ENCODE assay signal across 18 mouse cellular contexts in genomic region chr5:65479681-65480445, GRCm38 (mm10). TPM values are rescaled to one million over a fixed set of nuclear protein-coding genes. Genes with fewer than 3 reads are reported as not detected.
DNase-seq lines count a peak whose midpoint lies in the region; ATAC-seq and TF ChIP-seq lines count a peak whose summit lies in the region.
"Had no signal": no experiment of that assay in that cellular context is flagged by ENCODE, and none has a peak within 500 bp of the region (broad histone marks: within the 10 kb centered on the region; RNA-seq: fewer than 3 reads in every experiment).

No protein-coding gene starts in this region.

- 87% methylated on average over 9 of the region's 9 CpGs for WGBS in heart, embryonic 14.5 days
- WGBS in lung, embryonic 16.5 days: 61% methylated on average over 9 of the region's 9 CpGs
- 72% methylated on average over 9 of the region's 9 CpGs for WGBS in intestine, embryonic 16.5 days
- 69% methylated on average over 9 of the region's 9 CpGs for WGBS in stomach, embryonic 14.5 days
- WGBS in thymus, adult 2 months: 94% methylated on average over 9 of the region's 9 CpGs
- 94% methylated on average over 9 of the region's 9 CpGs for WGBS in hindbrain, postnatal 0 days

- TF ChIP-seq CTCF in thymus, adult 2 months (IDR thresholded peaks at IDR 0.05; ENCODE audit: borderline replicate concordance, control insufficient read depth, extremely low read depth, insufficient read depth, low read length, poor library complexity): no peak
- no peak for TF ChIP-seq CTCF in hindbrain, postnatal 0 days (IDR thresholded peaks at IDR 0.05; ENCODE audit: low read depth)

- no peak overlapping the region for H3K4me2 ChIP-seq in heart, embryonic 14.5 days (ENCODE audit: low read length)
- no peak overlapping the region for H3K4me2 ChIP-seq in lung, embryonic 16.5 days (ENCODE audit: low read depth, low read length)
- 0 out of 2 replicates have a peak overlapping the region, but pooled peaks have one; percentile 12 for H3K4me2 ChIP-seq in intestine, embryonic 16.5 days (ENCODE audit: low read depth, low read length)
- no peak overlapping the region for H3K4me2 ChIP-seq in stomach, embryonic 14.5 days (replicated peaks; ENCODE audit: low read depth, low read length)
- H3K4me2 ChIP-seq in hindbrain, postnatal 0 days (ENCODE audit: low read depth, low read length): no peak overlapping the region
- H3K4me2 ChIP-seq: embryonic facial prominence, embryonic 12.5 days; forebrain, embryonic 13.5 days; limb, embryonic 13.5 days; midbrain, embryonic 13.5 days had no signal

- no peak for ATAC-seq in heart, embryonic 14.5 days (ENCODE audit: insufficient number of reproducible peaks, insufficient read depth, low FRiP score, low read depth)
- ATAC-seq in lung, embryonic 16.5 days (ENCODE audit: low read depth): peak; percentile 70
- ATAC-seq in intestine, embryonic 16.5 days: peak; percentile 81
- peak; percentile 80 for ATAC-seq in stomach, embryonic 14.5 days (ENCODE audit: insufficient number of reproducible peaks, insufficient read depth, low FRiP score, low read depth)
- no peak for ATAC-seq in hindbrain, postnatal 0 days
- ATAC-seq: activated CD4-positive, CD25-positive, alpha-beta regulatory T cell, adult 4 months; forebrain, embryonic 13.5 days; midbrain, embryonic 13.5 days had no signal

- peak overlapping the region; percentile 85 to 88 for H3K27ac ChIP-seq in heart, embryonic 14.5 days (replicated peaks in 1 of 2; ENCODE audit: control insufficient read depth in 1 of 2, insufficient read depth in 1 of 2, low read depth in 2 of 2, low read length in 2 of 2)
- H3K27ac ChIP-seq in lung, embryonic 16.5 days (ENCODE audit: low read length): peak overlapping the region; percentile 59
- peak overlapping the region; percentile 72 for H3K27ac ChIP-seq in intestine, embryonic 16.5 days (ENCODE audit: low read length)
- H3K27ac ChIP-seq in stomach, embryonic 14.5 days (ENCODE audit: low read length): peak overlapping the region; percentile 36; the same call in 1 of the 2 replicates
- no peak overlapping the region for H3K27ac ChIP-seq in thymus, adult 2 months (ENCODE audit: control insufficient read depth, insufficient read depth, low read length)
- no peak overlapping the region for H3K27ac ChIP-seq in hindbrain, postnatal 0 days
- H3K27ac ChIP-seq: embryonic facial prominence, embryonic 12.5 days; forebrain, embryonic 13.5 days; limb, embryonic 13.5 days; midbrain, embryonic 13.5 days had no signal

- H3K4me1 ChIP-seq in heart, embryonic 14.5 days (ENCODE audit: control insufficient read depth in 2 of 2, insufficient read depth in 2 of 2, low read length in 2 of 2): peaks cover 7 to 15% of the 10 kb centered on the region in 2 experiments
- peaks cover 6% of the 10 kb centered on the region for H3K4me1 ChIP-seq in lung, embryonic 16.5 days (replicated peaks; ENCODE audit: control insufficient read depth, insufficient read depth, low read length)
- peaks cover 9% of the 10 kb centered on the region for H3K4me1 ChIP-seq in intestine, embryonic 16.5 days (ENCODE audit: control insufficient read depth, insufficient read depth, low read length)
- H3K4me1 ChIP-seq in stomach, embryonic 14.5 days (ENCODE audit: control insufficient read depth, insufficient read depth, low read length): no peaks in the 10 kb centered on the region
- no peaks in the 10 kb centered on the region for H3K4me1 ChIP-seq in thymus, adult 2 months (replicated peaks; ENCODE audit: control insufficient read depth, insufficient read depth, low read length)
- H3K4me1 ChIP-seq in hindbrain, postnatal 0 days (ENCODE audit: insufficient read depth, low read length): no peaks in the 10 kb centered on the region
- H3K4me1 ChIP-seq: embryonic facial prominence, embryonic 12.5 days; forebrain, embryonic 13.5 days; limb, embryonic 13.5 days; midbrain, embryonic 13.5 days had no signal

- H3K9ac ChIP-seq in heart, embryonic 14.5 days (ENCODE audit: low read length): no peak overlapping the region
- H3K9ac ChIP-seq in lung, embryonic 16.5 days (ENCODE audit: low read length): no peak overlapping the region; the same call in 1 of the 2 replicates
- H3K9ac ChIP-seq in intestine, embryonic 16.5 days (ENCODE audit: low read depth, low read length): no peak overlapping the region
- H3K9ac ChIP-seq in stomach, embryonic 14.5 days (replicated peaks; ENCODE audit: low read depth, low read length): no peak overlapping the region
- no peak overlapping the region for H3K9ac ChIP-seq in hindbrain, postnatal 0 days (replicated peaks; ENCODE audit: low read length)
- H3K9ac ChIP-seq: embryonic facial prominence, embryonic 12.5 days; forebrain, embryonic 13.5 days; limb, embryonic 13.5 days; midbrain, embryonic 13.5 days had no signal

- H3K36me3 ChIP-seq in heart, embryonic 14.5 days (ENCODE audit: control insufficient read depth, insufficient read depth, low read length): peaks cover 7% of the 10 kb centered on the region; the same call in 1 of the 2 replicates
- no peaks in the 10 kb centered on the region for H3K36me3 ChIP-seq in lung, embryonic 16.5 days (ENCODE audit: control insufficient read depth, insufficient read depth, low read length)
- no peaks in the 10 kb centered on the region for H3K36me3 ChIP-seq in intestine, embryonic 16.5 days (ENCODE audit: control insufficient read depth, insufficient read depth, low read length)
- H3K36me3 ChIP-seq in stomach, embryonic 14.5 days (ENCODE audit: control insufficient read depth, insufficient read depth, low read length): no peaks in the 10 kb centered on the region
- no peaks in the 10 kb centered on the region for H3K36me3 ChIP-seq in thymus, adult 2 months (ENCODE audit: control insufficient read depth, insufficient read depth, low read length)
- no peaks in the 10 kb centered on the region for H3K36me3 ChIP-seq in hindbrain, postnatal 0 days (ENCODE audit: insufficient read depth, low read length)
- H3K36me3 ChIP-seq: embryonic facial prominence, embryonic 12.5 days; midbrain, embryonic 13.5 days had no signal

- no peak for TF ChIP-seq POLR2A in thymus, adult 2 months (IDR thresholded peaks at IDR 0.05; ENCODE audit: control insufficient read depth, extremely low read depth, insufficient read depth, low read length, poor library complexity)

- no peak overlapping the region for H3K4me3 ChIP-seq in heart, embryonic 14.5 days (ENCODE audit: control insufficient read depth in 1 of 2, insufficient read depth in 1 of 2, low read depth in 1 of 2, low read length in 2 of 2)
- no peak overlapping the region for H3K4me3 ChIP-seq in lung, embryonic 16.5 days (ENCODE audit: low read length)
- no peak overlapping the region for H3K4me3 ChIP-seq in intestine, embryonic 16.5 days (ENCODE audit: low read length)
- H3K4me3 ChIP-seq in stomach, embryonic 14.5 days (ENCODE audit: low read depth, low read length): no peak overlapping the region
- H3K4me3 ChIP-seq in thymus, adult 2 months (ENCODE audit: control insufficient read depth, insufficient read depth, low read length): no peak overlapping the region
- no peak overlapping the region for H3K4me3 ChIP-seq in hindbrain, postnatal 0 days (ENCODE audit: low read length)
- H3K4me3 ChIP-seq: embryonic facial prominence, embryonic 12.5 days; forebrain, embryonic 13.5 days; limb, embryonic 13.5 days; midbrain, embryonic 13.5 days had no signal

- no peaks in the 10 kb centered on the region for H3K9me3 ChIP-seq in heart, embryonic 14.5 days (ENCODE audit: control insufficient read depth, low read length)
- H3K9me3 ChIP-seq in lung, embryonic 16.5 days (ENCODE audit: control insufficient read depth, low read length): no peaks in the 10 kb centered on the region
- H3K9me3 ChIP-seq in intestine, embryonic 16.5 days (ENCODE audit: control insufficient read depth, low read length): no peaks in the 10 kb centered on the region
- H3K9me3 ChIP-seq in stomach, embryonic 14.5 days (ENCODE audit: control insufficient read depth, low read depth, low read length): no peaks in the 10 kb centered on the region
- no peaks in the 10 kb centered on the region for H3K9me3 ChIP-seq in hindbrain, postnatal 0 days (ENCODE audit: low read length)
- H3K9me3 ChIP-seq: embryonic facial prominence, embryonic 12.5 days; forebrain, embryonic 13.5 days; limb, embryonic 13.5 days; midbrain, embryonic 13.5 days had no signal

- H3K27me3 ChIP-seq in heart, embryonic 14.5 days (ENCODE audit: control insufficient read depth, insufficient read depth, low read length): no peaks in the 10 kb centered on the region
- H3K27me3 ChIP-seq in lung, embryonic 16.5 days (ENCODE audit: control insufficient read depth, insufficient read depth, low read depth, low read length): no peaks in the 10 kb centered on the region
- H3K27me3 ChIP-seq in intestine, embryonic 16.5 days (replicated peaks; ENCODE audit: control insufficient read depth, insufficient read depth, low read length): no peaks in the 10 kb centered on the region
- no peaks in the 10 kb centered on the region for H3K27me3 ChIP-seq in stomach, embryonic 14.5 days (ENCODE audit: control insufficient read depth, insufficient read depth, low read length)
- H3K27me3 ChIP-seq in thymus, adult 2 months (ENCODE audit: control insufficient read depth, insufficient read depth, low read length): no peaks in the 10 kb centered on the region
- H3K27me3 ChIP-seq in hindbrain, postnatal 0 days (ENCODE audit: insufficient read depth, low read length): no peaks in the 10 kb centered on the region
- H3K27me3 ChIP-seq: embryonic facial prominence, embryonic 12.5 days; forebrain, embryonic 13.5 days; limb, embryonic 13.5 days; midbrain, embryonic 13.5 days had no signal

- DNase-seq in heart, postnatal 4 days: no peak
- DNase-seq in lung, postnatal 36 days: no peak
- no peak for DNase-seq in thymus, adult 2 months
- DNase-seq in hindbrain, postnatal 0 days (ENCODE audit: low spot score): no peak
- DNase-seq: cerebellum, postnatal 14 days; kidney, adult 2 months; right cerebral cortex, postnatal 14 days; thymus, postnatal 25 days had no signal

RNA-seq across cellular contexts. Expression of gene Gm43552, which starts 12.8 kb away (rescaled TPM):
- not detected in 2 replicates for polyA plus RNA-seq in heart, embryonic 14.5 days (2014; fragmentation: Nextera tagmentation; extraction: Ambion mirVana)
- total RNA-seq in heart, postnatal 4 days (2021): 1 to 10 TPM in 1 of 2 experiments, not detected in 1; 3.5 TPM
- polyA plus RNA-seq in lung, embryonic 16.5 days (2015; fragmentation: Nextera tagmentation; extraction: Ambion mirVana): not detected in 2 replicates
- polyA plus RNA-seq in intestine, embryonic 16.5 days (2015; fragmentation: Nextera tagmentation; extraction: Ambion mirVana): not detected in 2 replicates
- not detected in 2 replicates for polyA plus RNA-seq in stomach, embryonic 14.5 days (2014; fragmentation: Nextera tagmentation; extraction: Ambion mirVana)
- not detected in 2 replicates for polyA plus RNA-seq in thymus, adult 2 months (2012; rRNA removed)
- total RNA-seq in hindbrain, postnatal 0 days (2014; rRNA removed): not detected in 2 replicates
- not detected in 2 replicates for polyA plus RNA-seq in hindbrain, postnatal 0 days (2015; fragmentation: Nextera tagmentation; extraction: Ambion mirVana)
- total RNA-seq: adrenal gland, postnatal 4 days had no signal
- polyA plus RNA-seq: activated CD4-positive, CD25-positive, alpha-beta regulatory T cell, adult 4 months; embryonic facial prominence, embryonic 12.5 days; forebrain, embryonic 13.5 days; kidney, adult 2 months; limb, embryonic 13.5 days; midbrain, embryonic 13.5 days had no signal

RNA-seq across cellular contexts. Expression of gene Ugdh, which starts 44.1 kb away (rescaled TPM):
- 48.7 and 59.8 TPM in 2 replicates for polyA plus RNA-seq in heart, embryonic 14.5 days (2014; fragmentation: Nextera tagmentation; extraction: Ambion mirVana)
- total RNA-seq in heart, postnatal 4 days (2021): 10 to 100 TPM; 41.4 to 45.2 TPM
- polyA plus RNA-seq in lung, embryonic 16.5 days (2015; fragmentation: Nextera tagmentation; extraction: Ambion mirVana): 139 and 148 TPM in 2 replicates
- 266 and 271 TPM in 2 replicates for polyA plus RNA-seq in intestine, embryonic 16.5 days (2015; fragmentation: Nextera tagmentation; extraction: Ambion mirVana)
- polyA plus RNA-seq in stomach, embryonic 14.5 days (2014; fragmentation: Nextera tagmentation; extraction: Ambion mirVana): 120 and 134 TPM in 2 replicates
- polyA plus RNA-seq in thymus, adult 2 months (2012; rRNA removed): 10.1 and 10.7 TPM in 2 replicates
- 15.0 and 18.8 TPM in 2 replicates for total RNA-seq in hindbrain, postnatal 0 days (2014; rRNA removed)
- 30.7 and 32.1 TPM in 2 replicates for polyA plus RNA-seq in hindbrain, postnatal 0 days (2015; fragmentation: Nextera tagmentation; extraction: Ambion mirVana)

RNA-seq across cellular contexts. Expression of gene Smim14, which starts 57.1 kb away (rescaled TPM):
- polyA plus RNA-seq in heart, embryonic 14.5 days (2014; fragmentation: Nextera tagmentation; extraction: Ambion mirVana): 133 and 144 TPM in 2 replicates
- total RNA-seq in heart, postnatal 4 days (2021): 10 to 100 TPM; 89.6 to 89.9 TPM
- 104 and 121 TPM in 2 replicates for polyA plus RNA-seq in lung, embryonic 16.5 days (2015; fragmentation: Nextera tagmentation; extraction: Ambion mirVana)
- polyA plus RNA-seq in intestine, embryonic 16.5 days (2015; fragmentation: Nextera tagmentation; extraction: Ambion mirVana): 153 and 159 TPM in 2 replicates
- polyA plus RNA-seq in stomach, embryonic 14.5 days (2014; fragmentation: Nextera tagmentation; extraction: Ambion mirVana): 133 and 149 TPM in 2 replicates
- 101 and 110 TPM in 2 replicates for polyA plus RNA-seq in thymus, adult 2 months (2012; rRNA removed)
- 153 and 155 TPM in 2 replicates for total RNA-seq in hindbrain, postnatal 0 days (2014; rRNA removed)
- 200 and 229 TPM in 2 replicates for polyA plus RNA-seq in hindbrain, postnatal 0 days (2015; fragmentation: Nextera tagmentation; extraction: Ambion mirVana)

RNA-seq across cellular contexts. Expression of gene Ube2k, which starts 57.2 kb away (rescaled TPM):
- polyA plus RNA-seq in heart, embryonic 14.5 days (2014; fragmentation: Nextera tagmentation; extraction: Ambion mirVana): 101 and 107 TPM in 2 replicates
- total RNA-seq in heart, postnatal 4 days (2021): 10 to 100 TPM; 84.6 to 87.0 TPM
- polyA plus RNA-seq in lung, embryonic 16.5 days (2015; fragmentation: Nextera tagmentation; extraction: Ambion mirVana): 133 and 146 TPM in 2 replicates
- 125 and 129 TPM in 2 replicates for polyA plus RNA-seq in intestine, embryonic 16.5 days (2015; fragmentation: Nextera tagmentation; extraction: Ambion mirVana)
- 128 and 138 TPM in 2 replicates for polyA plus RNA-seq in stomach, embryonic 14.5 days (2014; fragmentation: Nextera tagmentation; extraction: Ambion mirVana)
- 19.6 and 21.7 TPM in 2 replicates for polyA plus RNA-seq in thymus, adult 2 months (2012; rRNA removed)
- total RNA-seq in hindbrain, postnatal 0 days (2014; rRNA removed): 36.5 and 41.9 TPM in 2 replicates
- polyA plus RNA-seq in hindbrain, postnatal 0 days (2015; fragmentation: Nextera tagmentation; extraction: Ambion mirVana): 199 and 204 TPM in 2 replicates

Comparison
In these comparisons a context has a peak if more than half of its experiments do, and no peak if none do; other contexts are left out.
1. ATAC-seq: peak in lung, embryonic 16.5 days (single experiment), intestine, embryonic 16.5 days (single experiment) and stomach, embryonic 14.5 days (single experiment); none in heart, embryonic 14.5 days (single experiment) and hindbrain, postnatal 0 days (single experiment).
2. H3K27ac ChIP-seq: peak in heart, embryonic 14.5 days (2 of 2), lung, embryonic 16.5 days (single experiment), intestine, embryonic 16.5 days (single experiment) and stomach, embryonic 14.5 days (single experiment); none in thymus, adult 2 months (single experiment) and hindbrain, postnatal 0 days (single experiment).